Mouse (Mus musculus) liver, embryonic 16.5 days (tissue): ENCODE measurements around the gene Nrxn3. TPM values are rescaled to one million over a fixed set of nuclear protein-coding genes. Genes with fewer than 3 reads are reported as not detected.

Source experiments
- ATAC-seq: fragments of 200-750 bp; cut with Nextera tagmentation; 2 replicates; pipeline ENCODE4 v1.8.0; 2017; ENCODE audit warnings: low read depth, mild to moderate bottlenecking, moderate number of reproducible peaks, moderate library complexity
- H3K27ac ChIP-seq: fragments of 300-500 bp; sonication (generic); 2 replicates; pipeline ENCODE4 v1.5.1; 2014; ENCODE audit warnings: mild to moderate bottlenecking, low read length
- H3K27me3 ChIP-seq: fragments of 300-500 bp; sonication (generic); 2 replicates; pipeline ENCODE4 v1.6.1; 2014; ENCODE audit warnings: low read depth, low read length, mixed read lengths; ENCODE audit not compliant: control insufficient read depth, insufficient read depth
- H3K36me3 ChIP-seq: fragments of 300-500 bp; sonication (generic); 2 replicates; pipeline ENCODE4 v1.6.1; 2014; ENCODE audit warnings: mild to moderate bottlenecking; ENCODE audit not compliant: control insufficient read depth, insufficient read depth
- H3K4me1 ChIP-seq: fragments of 300-500 bp; sonication (generic); 2 replicates; pipeline ENCODE4 v1.6.1; 2014; ENCODE audit warnings: low read depth, low read length, mixed read lengths; ENCODE audit not compliant: control insufficient read depth
- H3K4me2 ChIP-seq: fragments of 300-500 bp; sonication (generic); 2 replicates; pipeline ENCODE4 v1.6.1; 2014; ENCODE audit warnings: low read depth, low read length, mixed read lengths
- H3K4me3 ChIP-seq: fragments of 300-500 bp; sonication (generic); 2 replicates; pipeline ENCODE4 v1.5.1; 2014; ENCODE audit warnings: low read depth, mild to moderate bottlenecking, low read length
- H3K9ac ChIP-seq: fragments of 300-500 bp; sonication (generic); 2 replicates; pipeline ENCODE4 v1.6.1; 2014; ENCODE audit warnings: low read depth, low read length
- H3K9me3 ChIP-seq: fragments of 300-500 bp; sonication (generic); replicated peaks from 2 replicates; pipeline ENCODE4 v1.6.1; 2016; ENCODE audit warnings: low read length; ENCODE audit not compliant: control insufficient read depth
- WGBS: fragments of 180-500 bp; shearing (Covaris S2); extraction: QIAGEN DNeasy Blood & Tissue Kit; methylation state at CpG from one replicate; pipeline ENCODE4 v1.1.7; 2014; ENCODE audit not compliant: insufficient replicate concordance; 5-methylcytosine and 5-hydroxymethylcytosine counted together
- polyA plus RNA-seq: library from polyadenylated mRNA; unstranded; fragments of >200 nt; fragmentation: Nextera tagmentation; extraction: Ambion mirVana; gene quantifications from 2 replicates; pipeline ENCODE4 v1.2.1, GENCODE M21; 2015

Gene Nrxn3
- polyA plus RNA-seq, 1 experiment from 2014 or later: 0.25 TPM

DNA sequence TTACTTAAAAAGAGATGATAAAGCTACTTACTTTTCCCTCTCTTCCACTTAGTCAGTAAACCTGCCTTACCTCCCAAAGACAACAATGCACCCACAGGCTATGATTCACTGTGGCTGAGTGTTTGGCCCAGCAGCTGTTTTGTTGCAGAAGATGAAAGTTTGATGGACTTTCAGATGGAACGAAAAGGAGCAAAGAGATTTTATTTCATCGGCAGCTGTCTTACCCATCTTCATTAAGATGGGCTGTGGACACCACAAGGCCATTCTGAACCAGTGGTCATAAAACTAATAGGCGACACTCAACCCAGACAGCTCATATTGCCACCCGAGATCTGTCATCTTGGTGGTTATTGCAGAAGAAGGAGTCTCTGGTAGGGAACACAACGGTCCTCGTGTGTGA, 1108.6 kb downstream of the Nrxn3 start:
- Histone ChIP-seq H3K4me1 (no peaks in the 10 kb centered on the region), H3K27me3 (no peaks in the 10 kb centered on the region), H3K27ac (no peak overlapping the region), H3K36me3 (no peaks in the 10 kb centered on the region), H3K9me3 (no peaks in the 10 kb centered on the region), H3K4me3 (no peak overlapping the region), H3K9ac (no peak overlapping the region), H3K4me2 (no peak overlapping the region)
- ATAC-seq: no peak
- WGBS: 64% methylated on average over 6 of the region's 6 CpGs

DNA sequence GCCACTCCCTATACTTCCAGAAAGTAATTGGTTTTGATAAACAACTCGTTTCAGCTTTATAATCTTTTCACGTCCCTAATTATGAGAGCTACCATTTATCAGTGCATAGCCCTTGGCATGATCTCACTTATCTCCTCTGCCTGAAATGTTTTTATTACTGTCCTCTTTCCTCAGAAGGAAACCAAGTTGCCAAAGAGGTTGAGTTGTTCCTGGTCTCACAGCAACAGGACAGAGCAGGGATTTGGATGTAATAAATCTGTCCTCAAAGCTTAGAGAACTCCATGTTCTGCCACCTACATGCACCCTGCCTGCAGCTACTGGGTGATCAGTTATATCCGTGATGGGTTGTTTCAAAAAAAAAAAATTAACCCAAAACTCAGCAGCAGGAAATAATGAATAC, 1113.6 kb downstream of the Nrxn3 start:
- no peaks in the 10 kb centered on the region for H3K4me1 ChIP-seq
- H3K27me3 ChIP-seq: no peaks in the 10 kb centered on the region
- no peak overlapping the region for H3K4me3 ChIP-seq
- no peak overlapping the region for H3K4me2 ChIP-seq
- WGBS: 35% methylated on average over 3 of the region's 3 CpGs
- H3K9me3 ChIP-seq: no peaks in the 10 kb centered on the region
- ATAC-seq: no peak
- no peak overlapping the region for H3K27ac ChIP-seq
- H3K36me3 ChIP-seq: no peaks in the 10 kb centered on the region
- H3K9ac ChIP-seq: no peak overlapping the region

DNA sequence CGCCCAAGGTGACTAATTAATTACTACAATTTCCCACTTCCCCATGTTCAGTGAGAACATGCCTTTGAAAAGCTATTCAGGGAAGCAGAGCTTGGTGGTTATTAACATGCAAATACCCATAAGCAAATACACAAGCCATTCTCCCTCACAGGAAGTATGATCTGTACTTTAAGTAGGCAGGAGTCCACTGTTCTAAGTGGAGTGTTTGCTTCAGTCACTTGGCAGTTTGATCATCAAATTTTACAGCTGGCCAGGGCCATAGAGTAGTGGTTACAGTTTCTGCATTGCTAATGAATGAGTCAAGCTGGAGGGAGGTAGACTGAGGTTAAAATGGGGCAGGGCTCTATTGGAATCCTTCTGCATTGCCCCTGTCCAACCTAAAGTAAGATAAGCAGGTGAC, 1120.2 kb downstream of the Nrxn3 start:
- Histone ChIP-seq H3K36me3 (no peaks in the 10 kb centered on the region), H3K27me3 (no peaks in the 10 kb centered on the region), H3K4me2 (no peak overlapping the region), H3K9ac (no peak overlapping the region), H3K27ac (no peak overlapping the region), H3K4me3 (no peak overlapping the region), H3K9me3 (no peaks in the 10 kb centered on the region), H3K4me1 (no peaks in the 10 kb centered on the region)
- ATAC-seq: no peak
- WGBS: 75% methylated on average over 1 of the region's 1 CpGs

DNA sequence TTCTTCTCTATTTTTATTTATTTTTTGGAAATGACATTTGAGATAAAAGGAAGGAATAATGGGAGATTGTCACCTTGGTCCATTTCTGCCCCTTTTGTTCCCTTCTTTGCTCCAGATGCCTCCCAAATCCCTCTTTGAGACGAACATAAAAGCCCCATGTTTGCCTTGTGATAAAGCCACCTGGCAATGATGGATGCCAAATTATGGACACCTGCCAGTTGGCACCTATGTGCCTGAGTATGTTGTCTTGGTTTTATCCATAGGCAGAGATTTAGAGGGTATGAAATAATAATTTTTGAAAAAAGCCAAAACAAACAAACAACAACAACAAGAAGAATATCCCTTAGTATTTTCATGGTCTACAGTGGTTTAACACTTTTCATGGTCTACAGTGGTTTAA, 1125.4 kb downstream of the Nrxn3 start:
- Histone ChIP-seq H3K36me3 (no peaks in the 10 kb centered on the region), H3K9ac (no peak overlapping the region), H3K27ac (no peak overlapping the region), H3K4me2 (no peak overlapping the region), H3K4me1 (no peaks in the 10 kb centered on the region), H3K9me3 (no peaks in the 10 kb centered on the region), H3K27me3 (no peaks in the 10 kb centered on the region), H3K4me3 (no peak overlapping the region)
- no peak for ATAC-seq
- WGBS: 26% methylated on average over 1 of the region's 1 CpGs

DNA sequence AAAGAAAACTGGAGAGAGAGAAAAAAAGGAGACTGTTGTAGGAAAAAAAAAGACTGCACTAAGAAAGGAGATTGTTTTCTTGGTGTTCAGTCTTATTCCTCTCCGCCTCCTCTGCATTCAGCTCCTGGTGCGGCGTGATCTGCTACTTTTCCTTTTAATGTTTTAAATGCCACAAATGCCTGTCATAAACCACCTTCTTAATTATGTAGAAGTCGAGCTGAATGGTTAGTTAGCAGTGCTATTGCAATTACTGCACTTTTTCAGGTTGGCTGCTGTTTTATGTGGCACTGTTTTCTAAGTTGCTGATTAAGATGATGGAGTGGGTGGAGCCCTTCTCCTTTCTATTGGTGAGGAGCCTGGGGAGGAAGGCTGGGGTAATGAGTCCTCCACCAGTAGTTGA, 1131.7 kb downstream of the Nrxn3 start:
- Histone ChIP-seq H3K9me3 (no peaks in the 10 kb centered on the region), H3K9ac (no peak overlapping the region), H3K27ac (no peak overlapping the region), H3K4me1 (no peaks in the 10 kb centered on the region), H3K4me3 (no peak overlapping the region), H3K36me3 (no peaks in the 10 kb centered on the region), H3K4me2 (no peak overlapping the region), H3K27me3 (no peaks in the 10 kb centered on the region)
- ATAC-seq: no peak
- 56% methylated on average over 4 of the region's 4 CpGs for WGBS

DNA sequence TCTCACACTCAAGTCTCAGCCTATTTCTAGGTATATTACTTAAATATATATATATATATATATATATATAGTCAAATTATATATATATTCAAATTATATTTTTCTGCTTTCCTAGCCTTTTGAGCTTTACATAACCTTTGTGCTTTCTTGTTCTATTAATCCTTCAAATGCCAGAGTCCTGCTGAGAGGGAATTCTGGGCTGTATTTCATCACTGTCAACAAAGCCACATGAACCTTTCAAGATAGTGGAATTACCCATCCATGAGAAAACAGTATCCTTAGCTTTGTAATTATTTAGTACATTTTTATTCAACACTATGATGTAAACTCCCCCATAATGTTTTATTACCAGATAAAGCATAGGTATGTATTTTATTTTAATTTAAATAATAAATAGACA, 1144.4 kb downstream of the Nrxn3 start:
- Histone ChIP-seq H3K36me3 (no peaks in the 10 kb centered on the region), H3K4me2 (no peak overlapping the region), H3K9me3 (no peaks in the 10 kb centered on the region), H3K9ac (no peak overlapping the region), H3K4me1 (no peaks in the 10 kb centered on the region), H3K4me3 (no peak overlapping the region), H3K27ac (no peak overlapping the region), H3K27me3 (no peaks in the 10 kb centered on the region)
- no peak for ATAC-seq

DNA sequence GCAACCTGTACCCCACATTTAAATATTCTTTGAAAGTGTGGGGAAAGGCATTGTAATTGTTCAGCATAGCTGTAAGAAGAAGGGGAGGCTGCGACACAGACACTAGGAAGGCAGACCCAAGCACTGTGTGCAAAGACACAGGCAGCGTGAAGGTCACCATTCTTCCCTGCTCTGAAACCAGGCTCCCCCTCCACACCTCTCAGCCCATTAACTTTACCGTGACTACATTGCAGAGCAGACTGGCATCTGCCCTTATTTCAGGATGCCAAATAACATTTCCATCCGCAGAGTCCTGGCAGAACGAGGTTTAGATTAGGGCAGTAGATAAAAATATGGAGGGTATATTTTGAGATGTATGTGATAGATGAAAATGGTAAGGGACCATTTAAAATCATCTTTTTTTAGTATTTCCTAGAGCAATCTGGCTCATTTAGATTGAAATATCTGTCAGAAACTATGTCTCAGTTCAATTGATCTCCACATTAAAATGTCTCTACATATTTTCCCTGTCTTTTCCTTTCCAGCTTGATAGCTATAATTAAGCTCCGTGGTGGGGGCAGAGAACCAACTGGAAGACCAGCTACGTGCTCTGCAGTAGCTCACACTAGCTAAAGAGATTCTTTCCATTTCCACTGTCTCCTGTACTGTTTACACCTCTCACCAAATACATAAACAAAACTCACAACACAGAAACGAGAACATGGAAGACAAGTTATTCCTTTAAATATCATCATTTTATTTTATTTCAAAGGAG, 1160.1 kb downstream of the Nrxn3 start:
- H3K4me3 ChIP-seq: no peak overlapping the region
- H3K27me3 ChIP-seq: no peaks in the 10 kb centered on the region
- no peak overlapping the region for H3K9ac ChIP-seq
- H3K4me1 ChIP-seq: no peaks in the 10 kb centered on the region
- H3K27ac ChIP-seq: no peak overlapping the region
- no peak for ATAC-seq
- no peak overlapping the region for H3K4me2 ChIP-seq
- WGBS: 58% methylated on average over 8 of the region's 8 CpGs
- no peaks in the 10 kb centered on the region for H3K9me3 ChIP-seq
- no peaks in the 10 kb centered on the region for H3K36me3 ChIP-seq

DNA sequence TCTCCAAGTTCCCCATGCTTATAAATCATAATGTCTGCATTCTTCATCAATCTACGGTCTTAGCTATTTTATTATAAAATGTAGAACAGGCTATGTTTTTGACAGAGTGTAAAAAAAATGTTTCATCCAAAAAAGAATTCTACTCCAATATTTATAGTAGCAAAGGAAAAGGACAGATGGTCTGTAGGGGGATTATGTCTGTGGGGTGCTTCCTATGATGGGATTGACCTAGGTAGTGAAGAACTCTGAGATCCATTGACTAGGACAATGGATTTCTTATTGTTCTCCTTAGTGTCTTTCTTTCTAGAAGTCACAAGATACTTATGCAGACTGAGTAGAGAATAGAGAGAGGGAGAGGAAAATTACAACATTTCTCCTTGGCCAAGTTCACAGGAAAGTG, 1161.9 kb downstream of the Nrxn3 start:
- Histone ChIP-seq H3K27me3 (no peaks in the 10 kb centered on the region), H3K4me2 (no peak overlapping the region), H3K4me1 (no peaks in the 10 kb centered on the region), H3K4me3 (no peak overlapping the region), H3K36me3 (no peaks in the 10 kb centered on the region), H3K27ac (no peak overlapping the region), H3K9ac (no peak overlapping the region), H3K9me3 (no peaks in the 10 kb centered on the region)
- no peak for ATAC-seq
- WGBS: 81% methylated on average over 1 of the region's 1 CpGs

DNA sequence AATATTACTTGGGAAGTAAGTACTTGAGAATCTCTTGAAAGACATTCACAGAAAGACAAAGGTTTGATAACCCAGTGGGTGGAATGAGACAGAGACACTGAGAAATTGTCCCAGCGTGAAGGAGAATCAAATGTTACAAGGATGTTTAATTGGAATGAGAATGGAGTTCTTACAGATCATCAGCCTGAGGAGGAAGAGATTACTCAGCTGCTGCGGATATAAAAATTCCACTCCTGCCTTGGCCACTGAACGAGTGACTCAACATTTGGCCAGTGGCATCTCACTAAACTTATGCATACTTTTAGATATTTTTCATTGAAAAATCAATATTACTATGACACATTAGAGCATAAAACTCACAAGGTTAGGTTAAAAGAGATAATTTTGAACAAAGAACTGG, 1166.0 kb downstream of the Nrxn3 start:
- Histone ChIP-seq H3K4me2 (no peak overlapping the region), H3K9me3 (no peaks in the 10 kb centered on the region), H3K27ac (no peak overlapping the region), H3K4me3 (no peak overlapping the region), H3K4me1 (no peaks in the 10 kb centered on the region), H3K9ac (no peak overlapping the region), H3K27me3 (no peaks in the 10 kb centered on the region), H3K36me3 (no peaks in the 10 kb centered on the region)
- WGBS: 58% methylated on average over 3 of the region's 3 CpGs
- ATAC-seq: no peak
